Mouse (Mus musculus) T-cell, adult 66 days (primary cell): Measurements from ENCODE around the gene Cep70. TPM values are rescaled to one million over a fixed set of nuclear protein-coding genes. Genes with fewer than 3 reads are reported as not detected.

Experiments used
- total RNA-seq, 2 experiments: library from RNA; stranded (reverse); gene quantifications; 3 replicates in 1 of 2; 4 replicates in 1 of 2; pipeline ENCODE4 v1.2.4; 2023

Gene Cep70
- total RNA-seq, result 10 to 100 TPM; 11.6 to 12.4 TPM

GRCm38 (mm10) chr9:99243190-99243894, at the start of gene Cep70:
Cep70 (plus strand) TSS chr9:99243367.

GRCm38 (mm10) chr9:99237139-99237538, 6.0 kb upstream of the Cep70 start, which contains the start of gene Faiml:
Faiml (minus strand) TSS chr9:99237239.

Other genes starting within 250 kb of the Cep70 start
- gene Gm1123, start 207.7 kb upstream of the Cep70 start, total RNA-seq, result under 1 TPM in 1 of 2 experiments, not detected in 1; 0.50 TPM
- 10 to 100 TPM in 1 of 2 experiments, 1 to 10 TPM in 1; 8.4 to 11.7 TPM for gene Pik3cb, start 102.7 kb upstream of the Cep70 start, total RNA-seq
- not detected for gene Faiml, start 6.1 kb upstream of the Cep70 start, total RNA-seq
- under 1 TPM in 1 of 2 experiments, not detected in 1; 0.12 TPM for gene Esyt3, start 115.2 kb downstream of the Cep70 start, total RNA-seq
- gene Mras, start 194.0 kb downstream of the Cep70 start, total RNA-seq, result under 1 TPM in 1 of 2 experiments, not detected in 1; 0.84 TPM
- gene Nme9, start 208.1 kb downstream of the Cep70 start, total RNA-seq, result not detected